Mouse (Mus musculus): ENCODE measurements around the gene U2af1.
"Not testable (repeated sequence)": the region's sequence is repeated elsewhere in the genome, so short reads cannot be mapped to it uniquely, and the experiment has no call there.

The U2af1 gene

GRCm38 (mm10) chr17:31613086-31613755 is 45.5 kb downstream of the U2af1 start:
- no peak for DNase-seq (ENCODE audit: low read depth, low spot score)

GRCm38 (mm10) chr17:31609895-31610294 is 48.8 kb downstream of the U2af1 start:
- no peak for DNase-seq (ENCODE audit: low read depth, low spot score)

DNA sequence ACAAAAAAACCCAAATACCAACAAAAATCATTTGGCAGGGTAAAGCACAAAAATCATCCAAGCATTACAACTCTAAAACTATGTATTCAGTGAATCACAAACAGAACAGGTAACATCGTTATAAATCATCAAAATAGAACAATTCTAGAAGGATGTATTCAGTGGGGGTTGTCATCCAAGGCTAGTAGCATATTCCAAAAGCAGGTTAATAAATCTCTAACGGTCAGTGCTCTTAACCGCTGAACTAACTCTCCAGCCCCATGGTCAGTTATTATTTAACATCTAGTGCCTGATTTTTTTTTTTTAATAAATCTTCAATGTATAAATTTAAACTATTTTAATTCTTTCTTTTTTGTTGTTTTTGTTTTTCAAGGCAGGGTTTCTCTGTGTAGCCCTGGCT is 49.5 kb downstream of the U2af1 start:
- not testable (repeated sequence) for DNase-seq (ENCODE audit: low read depth, low spot score)

DNA sequence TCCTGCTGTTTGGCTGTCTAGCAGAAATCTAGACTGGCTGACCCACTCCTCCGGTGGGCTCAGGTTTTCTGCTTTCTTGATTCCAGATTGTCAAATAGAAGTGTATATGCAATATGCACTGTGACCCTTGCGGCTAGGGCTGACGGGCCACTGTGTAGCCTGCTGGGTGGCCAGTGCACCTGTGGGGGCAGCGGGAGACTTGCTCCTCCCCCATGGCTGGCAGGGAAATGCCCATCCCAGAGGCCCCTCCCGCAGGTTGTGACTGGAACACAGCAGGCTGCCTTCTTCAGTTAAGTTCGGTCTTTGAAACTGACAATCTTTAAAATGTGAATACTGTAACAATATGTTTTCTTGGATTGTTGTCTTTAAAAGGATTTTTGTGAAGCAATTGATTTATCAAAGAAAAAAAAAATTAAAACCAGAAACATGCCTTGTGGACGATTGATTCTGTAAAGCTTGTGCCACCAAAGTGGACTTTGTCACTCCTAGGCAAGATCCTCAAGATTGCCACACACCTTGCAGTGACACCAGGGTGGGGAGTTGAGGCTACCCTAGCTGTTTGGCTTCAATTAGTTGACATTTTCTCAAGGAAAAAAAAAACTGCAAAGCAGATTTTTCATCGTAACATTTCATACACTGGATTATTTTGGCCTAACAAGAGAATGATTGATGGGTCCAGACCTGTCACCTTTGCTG is 51.3 kb downstream of the U2af1 start:
- no peak for DNase-seq (ENCODE audit: low read depth, low spot score)

DNA sequence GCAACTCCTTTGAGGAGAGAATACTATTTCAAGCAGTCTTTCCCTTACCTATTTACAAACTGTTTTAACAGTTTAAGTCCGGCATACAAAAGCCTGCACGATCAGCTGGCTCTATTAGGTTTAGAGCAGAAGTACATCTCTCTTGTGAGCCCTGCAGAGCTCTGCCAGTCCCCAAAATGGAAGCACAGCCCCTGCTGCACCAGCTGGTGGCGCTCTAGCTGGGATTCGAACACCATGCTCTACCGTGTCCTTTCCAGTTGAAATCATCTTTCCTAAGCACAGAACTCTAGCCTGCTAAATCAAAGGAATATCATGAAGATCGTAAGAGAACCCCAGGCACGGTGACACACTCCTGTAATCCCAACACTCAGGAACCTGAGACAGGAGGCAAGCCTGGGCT is 52.3 kb downstream of the U2af1 start:
- no peak for DNase-seq (ENCODE audit: low read depth, low spot score)

GRCm38 (mm10) chr17:31598593-31598992 is 60.1 kb downstream of the U2af1 start:
- DNase-seq (ENCODE audit: low read depth, low spot score) = no peak

- DNase-seq (ENCODE audit: low read depth, low spot score) = no peak
These were observed 60.7 kb downstream of the U2af1 start for GRCm38 (mm10) chr17:31597957-31598356.

All from forelimb bud, embryonic 11.5 days (tissue).